Comparison of ENCODE assay signal across 7 mouse cellular contexts in the genomic region with DNA sequence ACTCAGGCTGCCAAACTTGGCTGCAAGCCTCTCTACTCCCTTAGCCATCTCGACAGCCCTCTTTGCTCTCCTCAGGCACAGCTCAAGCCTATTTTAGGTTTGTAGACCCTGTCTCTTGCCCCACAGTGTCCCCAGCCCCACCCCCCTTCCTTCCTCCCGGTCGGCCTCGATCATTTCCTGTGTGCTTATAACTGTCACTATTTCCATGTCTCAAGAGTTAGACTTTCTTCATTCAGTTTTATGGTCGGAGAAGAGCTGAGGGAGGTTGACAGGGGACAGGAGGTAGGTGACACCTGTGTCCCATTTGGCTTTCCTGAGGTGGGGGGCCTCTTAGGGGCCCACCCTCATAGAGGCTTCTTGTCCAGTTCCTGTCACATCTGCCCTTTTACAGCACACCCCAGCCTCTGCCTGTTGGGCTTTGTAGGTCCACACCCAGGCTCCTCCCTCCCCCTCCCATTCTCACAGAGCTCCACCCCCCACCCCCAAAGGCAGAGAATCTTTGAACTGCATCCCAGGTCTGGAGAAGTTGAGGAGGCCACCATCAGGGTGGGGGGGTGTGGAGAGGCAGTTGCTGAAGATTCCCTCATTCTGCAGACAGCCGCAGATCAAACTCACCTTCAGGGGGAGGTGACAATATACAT. TPM values are rescaled to one million over a fixed set of nuclear protein-coding genes. Genes with fewer than 3 reads are reported as not detected.
DNase-seq lines count a peak whose midpoint lies in the region; ATAC-seq lines count a peak whose summit lies in the region.

No protein-coding gene starts in this region.

- H3K27me3 ChIP-seq in heart, embryonic 15.5 days, result no peaks in the 10 kb centered on the region
- H3K27me3 ChIP-seq in lung, embryonic 16.5 days (ENCODE audit: control insufficient read depth, insufficient read depth, low read depth, low read length), result no peaks in the 10 kb centered on the region

- H3K4me1 ChIP-seq in heart, embryonic 15.5 days (replicated peaks), result peaks cover 59% of the 10 kb centered on the region
- H3K4me1 ChIP-seq in lung, embryonic 16.5 days (replicated peaks; ENCODE audit: control insufficient read depth, insufficient read depth, low read length), result peaks cover 33% of the 10 kb centered on the region

- H3K36me3 ChIP-seq in heart, embryonic 15.5 days, result peaks cover 13% of the 10 kb centered on the region; the same call in 1 of the 2 replicates
- H3K36me3 ChIP-seq in lung, embryonic 16.5 days (ENCODE audit: control insufficient read depth, insufficient read depth, low read length), result peaks cover 27% of the 10 kb centered on the region

- 36% methylated on average over 6 of the region's 6 CpGs for WGBS in heart, embryonic 15.5 days
- 31% methylated on average over 6 of the region's 6 CpGs for WGBS in lung, embryonic 16.5 days

- no peak overlapping the region for H3K9ac ChIP-seq in heart, embryonic 15.5 days
- peak overlapping the region; percentile 33; the same call in 1 of the 2 replicates for H3K9ac ChIP-seq in lung, embryonic 16.5 days (ENCODE audit: low read length)

- peak overlapping the region; percentile 98 for H3K27ac ChIP-seq in heart, embryonic 15.5 days
- H3K27ac ChIP-seq in lung, embryonic 16.5 days (ENCODE audit: low read length), result peak overlapping the region; percentile 58

- H3K9me3 ChIP-seq in heart, embryonic 15.5 days (replicated peaks), result no peaks in the 10 kb centered on the region
- H3K9me3 ChIP-seq in lung, embryonic 16.5 days (ENCODE audit: control insufficient read depth, low read length), result no peaks in the 10 kb centered on the region

- peak; percentile 83 for DNase-seq in 416B (ENCODE audit: low read depth)
- peak; percentile 59 for DNase-seq in CD4-positive, CD25-positive, alpha-beta regulatory T cell, adult 2 months (ENCODE audit: low read depth, low spot score)
- DNase-seq in thymus, postnatal 25 days, result peak; percentile 68
- no peak for DNase-seq in retina, postnatal 1 day
- DNase-seq in c-Kit-positive CD71-positive TER-119-positive erythroid progenitor cells, embryonic 14.5 days (ENCODE audit: low spot score), result no peak

- H3K4me3 ChIP-seq in heart, embryonic 15.5 days, result peak overlapping the region; percentile 83
- peak overlapping the region; percentile 78 for H3K4me3 ChIP-seq in lung, embryonic 16.5 days (ENCODE audit: low read length)

- H3K4me2 ChIP-seq in heart, embryonic 15.5 days, result peak overlapping the region; percentile 98
- H3K4me2 ChIP-seq in lung, embryonic 16.5 days (ENCODE audit: low read depth, low read length), result peak overlapping the region; percentile 84

- no peak for ATAC-seq in heart, embryonic 15.5 days (replicated peaks; ENCODE audit: insufficient number of reproducible peaks, insufficient read depth, low FRiP score, low read depth)
- no peak for ATAC-seq in lung, embryonic 16.5 days (ENCODE audit: low read depth)

RNA-seq across cellular contexts. Expression of gene Tsc22d4, which starts 3.8 kb away (rescaled TPM):
- polyA plus RNA-seq in heart, embryonic 15.5 days (2015; fragmentation: Nextera tagmentation; extraction: Ambion mirVana), result 130 and 164 TPM in 2 replicates
- polyA plus RNA-seq in lung, embryonic 16.5 days (2015; fragmentation: Nextera tagmentation; extraction: Ambion mirVana), result 140 and 146 TPM in 2 replicates

RNA-seq across cellular contexts. Expression of gene Nyap1, which starts 7.9 kb away (rescaled TPM):
- polyA plus RNA-seq in heart, embryonic 15.5 days (2015; fragmentation: Nextera tagmentation; extraction: Ambion mirVana), result 1.2 and 1.6 TPM in 2 replicates
- 1.6 and 1.9 TPM in 2 replicates for polyA plus RNA-seq in lung, embryonic 16.5 days (2015; fragmentation: Nextera tagmentation; extraction: Ambion mirVana)

RNA-seq across cellular contexts. Expression of gene Ppp1r35, which starts 29.3 kb away (rescaled TPM):
- polyA plus RNA-seq in heart, embryonic 15.5 days (2015; fragmentation: Nextera tagmentation; extraction: Ambion mirVana), result 21.1 and 25.5 TPM in 2 replicates
- polyA plus RNA-seq in lung, embryonic 16.5 days (2015; fragmentation: Nextera tagmentation; extraction: Ambion mirVana), result 25.9 and 30.5 TPM in 2 replicates

RNA-seq across cellular contexts. Expression of gene Mepce, which starts 38.1 kb away (rescaled TPM):
- polyA plus RNA-seq in heart, embryonic 15.5 days (2015; fragmentation: Nextera tagmentation; extraction: Ambion mirVana), result 5.3 and 7.6 TPM in 2 replicates
- 10.0 and 10.5 TPM in 2 replicates for polyA plus RNA-seq in lung, embryonic 16.5 days (2015; fragmentation: Nextera tagmentation; extraction: Ambion mirVana)

RNA-seq across cellular contexts. Expression of gene Zcwpw1, which starts 38.3 kb away (rescaled TPM):
- 7.8 and 11.4 TPM in 2 replicates for polyA plus RNA-seq in heart, embryonic 15.5 days (2015; fragmentation: Nextera tagmentation; extraction: Ambion mirVana)
- 24.3 and 26.8 TPM in 2 replicates for polyA plus RNA-seq in lung, embryonic 16.5 days (2015; fragmentation: Nextera tagmentation; extraction: Ambion mirVana)

Comparison
In these comparisons a context has a peak if more than half of its experiments do, and no peak if none do; other contexts are left out.
1. DNase-seq: peak in 416B (single experiment), CD4-positive, CD25-positive, alpha-beta regulatory T cell, adult 2 months (single experiment) and thymus, postnatal 25 days (single experiment); none in retina, postnatal 1 day (single experiment) and c-Kit-positive CD71-positive TER-119-positive erythroid progenitor cells, embryonic 14.5 days (single experiment).